14 mouse cellular contexts compared by ENCODE assay signal in genomic region chr1:166811341-166812071, GRCm38 (mm10).
DNase-seq lines count a peak whose midpoint lies in the region; ATAC-seq and TF ChIP-seq lines count a peak whose summit lies in the region.
"Had no signal": no experiment of that assay in that cellular context is flagged by ENCODE, and none has a peak within 500 bp of the region (broad histone marks: within the 10 kb centered on the region; RNA-seq: fewer than 3 reads in every experiment).

No protein-coding gene starts in this region.

- TF ChIP-seq RAD21 in MEL (IDR thresholded peaks at IDR 0.05; ENCODE audit: low read depth, low read length): no peak

- no peaks in the 10 kb centered on the region for H3K27me3 ChIP-seq in MEL (ENCODE audit: control insufficient read depth in 1 of 2, insufficient read depth in 2 of 2, low read length in 2 of 2)
- H3K27me3 ChIP-seq: neural tube, embryonic 13.5 days had no signal

- intact Hi-C loops in gastrocnemius, postnatal 14 days (cut with DNase I; ENCODE audit: low total_unique reads): no loop called here

- TF ChIP-seq EP300 in MEL (IDR thresholded peaks at IDR 0.05; ENCODE audit: low read depth in 1 of 2, low read length in 2 of 2): peak; percentile 28 to 75; a peak in 3 of 4 replicates

- H3K27ac ChIP-seq in MEL (ENCODE audit: control insufficient read depth, low read depth, low read length): peak overlapping the region; percentile 98
- H3K27ac ChIP-seq: heart, embryonic 10.5 days; neural tube, embryonic 13.5 days had no signal

- DNase-seq in MEL (ENCODE audit: low read depth, low spot score): peak; percentile 87
- DNase-seq in c-Kit-positive CD71-positive TER-119-positive erythroid progenitor cells, embryonic 14.5 days (ENCODE audit: low spot score): peak; percentile 59
- no peak for DNase-seq in gastrocnemius, postnatal 14 days
- DNase-seq in retina, embryonic 14.5 days (ENCODE audit: low spot score): no peak
- DNase-seq in layer of hippocampus, adult 18-20 months (ENCODE audit: low spot score in 2 of 2): no peak
- DNase-seq: cerebellum, adult 9-10 months; kidney, postnatal 14 days; retina, postnatal 1 day; spleen, adult 18-20 months had no signal

- H3K36me3 ChIP-seq in MEL (ENCODE audit: control insufficient read depth in 1 of 2, insufficient read depth in 2 of 2, low read length in 2 of 2): peaks cover 0 to 23% of the 10 kb centered on the region in 2 experiments; a peak in 2 of 4 replicates
- H3K36me3 ChIP-seq: heart, embryonic 10.5 days; neural tube, embryonic 13.5 days had no signal

- H3K4me1 ChIP-seq in MEL (ENCODE audit: control insufficient read depth in 1 of 2, insufficient read depth in 2 of 2, low read length in 2 of 2): peaks cover 31 to 35% of the 10 kb centered on the region in 2 experiments
- H3K4me1 ChIP-seq: heart, embryonic 10.5 days had no signal

- no peak for TF ChIP-seq CTCF in MEL (IDR thresholded peaks at IDR 0.05 in 2 of 3, conservative IDR thresholded peaks at IDR 0.05 in 1 of 3; ENCODE audit: control insufficient read depth in 1 of 3, insufficient read depth in 1 of 3, low read depth in 2 of 3, low read length in 3 of 3, poor library complexity in 1 of 3, severe bottlenecking in 1 of 3)

- TF ChIP-seq POLR2A in MEL (IDR thresholded peaks at IDR 0.05; ENCODE audit: control insufficient read depth in 1 of 2, insufficient read depth in 1 of 2, low read depth in 1 of 2, low read length in 2 of 2, poor library complexity in 1 of 2): peak in 1 of 2 experiments; percentile 75; a peak in 2 of 4 replicates

- no peaks in the 10 kb centered on the region for H3K9me3 ChIP-seq in MEL (replicated peaks; ENCODE audit: insufficient read depth, low read length)
- H3K9me3 ChIP-seq: heart, embryonic 10.5 days; neural tube, embryonic 13.5 days had no signal

- H3K4me3 ChIP-seq in MEL (ENCODE audit: control insufficient read depth in 1 of 2, insufficient read depth in 1 of 2, low read depth in 2 of 2, low read length in 2 of 2): peak overlapping the region; percentile 10 to 53
- H3K4me3 ChIP-seq: heart, embryonic 10.5 days; neural tube, embryonic 13.5 days had no signal

- peak overlapping the region; percentile 68 for H3K9ac ChIP-seq in MEL (ENCODE audit: control insufficient read depth, low read depth, low read length, poor library complexity, severe bottlenecking)
- H3K9ac ChIP-seq: neural tube, embryonic 13.5 days had no signal

- no peaks in the 10 kb centered on the region for H3K79me2 ChIP-seq in MEL (ENCODE audit: control insufficient read depth, insufficient read depth, low read length, poor library complexity)

- ATAC-seq in hematopoietic stem cell, adult 5-6 weeks (replicated peaks in 1 of 2; ENCODE audit: insufficient read depth in 1 of 2, low FRiP score in 2 of 2, low TSS enrichment in 1 of 2, low read depth in 1 of 2, poor library complexity in 2 of 2, severe bottlenecking in 2 of 2): peak; percentile 13 to 19; a peak in 1 of 4 replicates
- ATAC-seq in megakaryocyte, adult 5-6 weeks (ENCODE audit: poor library complexity, severe bottlenecking): peak; percentile 54
- ATAC-seq: intestine, embryonic 16.5 days had no signal

TF ChIP-seq in MEL, 35 proteins besides CTCF, POLR2A, EP300 and RAD21:
- TF ChIP-seq ELF1 (IDR thresholded peaks at IDR 0.05; ENCODE audit: low read depth, low read length) (no peak), KAT2A (conservative IDR thresholded peaks at IDR 0.05; ENCODE audit: low read depth, low read length) (no peak; the same call in 1 of the 2 replicates), TBP (IDR thresholded peaks at IDR 0.05; ENCODE audit: low read depth, low read length) (peak; percentile 61; the same call in 1 of the 2 replicates), MYB (IDR thresholded peaks at IDR 0.05; ENCODE audit: low read depth, low read length) (peak; percentile 45; the same call in 1 of the 2 replicates), GABPA (IDR thresholded peaks at IDR 0.05; ENCODE audit: low read depth, low read length) (peak; percentile 49; the same call in 1 of the 2 replicates), POLR2AphosphoS2 (IDR thresholded peaks at IDR 0.05; ENCODE audit: low read length) (peak; percentile 71; the same call in 1 of the 2 replicates), SIN3A (IDR thresholded peaks at IDR 0.05; ENCODE audit: low read length) (peak; percentile 70; the same call in 1 of the 2 replicates), USF2 (IDR thresholded peaks at IDR 0.05; ENCODE audit: borderline replicate concordance in 1 of 2, insufficient read depth in 1 of 2, low read depth in 1 of 2, low read length in 2 of 2) (peak in 1 of 2 experiments; percentile 75; a peak in 2 of 4 replicates), TAL1 (IDR thresholded peaks at IDR 0.05; ENCODE audit: low read length) (no peak), ETS1 (IDR thresholded peaks at IDR 0.05; ENCODE audit: low read depth, low read length) (peak; percentile 85), ZMIZ1 (IDR thresholded peaks at IDR 0.05; ENCODE audit: low read depth, low read length) (no peak), JUND (IDR thresholded peaks at IDR 0.05; ENCODE audit: low read depth, low read length) (peak; percentile 41; the same call in 1 of the 2 replicates), ZKSCAN1 (IDR thresholded peaks at IDR 0.05; ENCODE audit: low read depth, low read length) (no peak), TCF12 (IDR thresholded peaks at IDR 0.05; ENCODE audit: low read depth, low read length) (peak; percentile 58), MXI1 (IDR thresholded peaks at IDR 0.05; ENCODE audit: low read depth, low read length) (peak; percentile 71), NELFE (IDR thresholded peaks at IDR 0.05; ENCODE audit: low read depth, low read length) (peak; percentile 55; the same call in 1 of the 2 replicates), RCOR1 (IDR thresholded peaks at IDR 0.05; ENCODE audit: low read depth, low read length) (peak; percentile 58; the same call in 1 of the 2 replicates), MYC (IDR thresholded peaks at IDR 0.05; ENCODE audit: low read depth, low read length) (peak; percentile 83), MAFK (IDR thresholded peaks at IDR 0.05; ENCODE audit: borderline replicate concordance, low read depth, low read length) (0 out of 2 replicates have a peak, but pooled peaks have one; percentile 20), BHLHE40 (IDR thresholded peaks at IDR 0.05; ENCODE audit: borderline replicate concordance, low read depth, low read length) (peak; percentile 51; the same call in 1 of the 2 replicates), GATA1 (IDR thresholded peaks at IDR 0.05; ENCODE audit: low read depth, low read length) (peak; percentile 83), E2F4 (IDR thresholded peaks at IDR 0.05; ENCODE audit: borderline replicate concordance, low read depth, low read length) (no peak), ZNF384 (IDR thresholded peaks at IDR 0.05; ENCODE audit: low read depth, low read length) (no peak), USF1 (IDR thresholded peaks at IDR 0.05; ENCODE audit: low read depth, low read length) (peak; percentile 91), MAX (IDR thresholded peaks at IDR 0.05; ENCODE audit: low read length) (peak; percentile 90), HCFC1 (IDR thresholded peaks at IDR 0.05; ENCODE audit: low read depth, low read length) (no peak; the same call in 1 of the 2 replicates)

Comparison
In these comparisons a context has a peak if more than half of its experiments do, and no peak if none do; other contexts are left out.
1. DNase-seq: peak in MEL (single experiment) and c-Kit-positive CD71-positive TER-119-positive erythroid progenitor cells, embryonic 14.5 days (single experiment); none in gastrocnemius, postnatal 14 days (single experiment), retina, embryonic 14.5 days (single experiment) and layer of hippocampus, adult 18-20 months (0 of 2).